Mouse (Mus musculus): Measurements from ENCODE around the gene AL731706.2.
"Not testable (repeated sequence)": the region's sequence is repeated elsewhere in the genome, so short reads cannot be mapped to it uniquely, and the experiment has no call there.

The AL731706.2 gene

DNA sequence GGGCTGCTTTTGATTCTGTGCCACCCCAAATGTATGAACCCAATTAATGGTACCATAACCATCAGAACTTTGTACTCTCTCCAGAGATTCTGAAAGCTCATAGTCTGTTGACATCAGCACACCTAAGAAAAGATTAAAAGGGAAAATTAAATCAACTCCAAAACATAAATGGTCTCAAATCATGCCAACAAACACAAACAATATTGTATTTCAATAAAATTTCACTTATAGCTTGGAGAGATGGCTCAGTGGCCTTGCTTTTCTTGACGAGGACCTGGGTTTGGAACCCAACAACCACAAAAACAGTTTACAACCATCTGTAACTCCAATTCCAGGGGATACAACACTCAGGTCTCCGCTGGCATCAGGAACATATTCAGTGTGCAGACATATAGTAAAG is at the start of gene AL731706.2:
AL731706.2 (minus strand) TSS at position 101 of the 400 bp plus-strand sequence.
- DNase-seq (ENCODE audit: low read depth, low spot score) = no peak

GRCm38 (mm10) chr2:136921003-136921408 is 35.5 kb upstream of the AL731706.2 start:
- DNase-seq (ENCODE audit: low read depth, low spot score) = peak; percentile 83

- DNase-seq (ENCODE audit: low read depth, low spot score) = peak; percentile 28
Observed at GRCm38 (mm10) chr2:136920257-136920993, 34.9 kb upstream of the AL731706.2 start.

GRCm38 (mm10) chr2:136919433-136919832 is 34.0 kb upstream of the AL731706.2 start:
- DNase-seq (ENCODE audit: low read depth, low spot score) = peak; percentile 29

DNA sequence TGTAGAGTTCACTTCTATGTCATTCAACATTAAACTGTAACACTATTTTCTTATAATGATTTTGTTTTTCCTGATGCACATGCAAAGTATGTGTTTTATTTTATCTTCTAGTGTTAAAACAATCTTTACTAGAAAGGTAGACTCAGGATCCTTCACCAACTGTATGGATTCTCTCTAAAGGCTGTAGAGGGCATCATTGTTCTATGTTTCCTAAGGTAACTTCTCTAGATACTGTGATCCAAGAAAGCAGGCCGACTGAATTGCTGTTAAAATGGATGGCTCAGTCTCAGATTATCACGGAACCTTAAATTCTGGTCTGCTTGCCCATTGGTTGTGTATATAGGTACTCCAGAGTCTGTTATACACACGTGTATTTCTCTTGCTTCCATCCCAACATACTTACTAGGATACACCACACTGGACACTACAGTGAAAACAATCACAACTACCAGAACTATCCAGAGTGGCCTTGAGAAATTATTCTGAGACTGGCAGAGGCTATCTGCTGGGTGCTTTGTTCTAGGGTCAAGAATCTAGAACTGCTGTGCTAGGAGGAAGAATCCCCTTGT is 28.9 kb upstream of the AL731706.2 start:
- DNase-seq (ENCODE audit: low read depth, low spot score) = no peak

- no peak for DNase-seq (ENCODE audit: low read depth, low spot score)
Observed at GRCm38 (mm10) chr2:136913021-136913420, 27.5 kb upstream of the AL731706.2 start.

- DNase-seq (ENCODE audit: low read depth, low spot score) = no peak
Observed at GRCm38 (mm10) chr2:136911958-136912411, 26.5 kb upstream of the AL731706.2 start.

DNA sequence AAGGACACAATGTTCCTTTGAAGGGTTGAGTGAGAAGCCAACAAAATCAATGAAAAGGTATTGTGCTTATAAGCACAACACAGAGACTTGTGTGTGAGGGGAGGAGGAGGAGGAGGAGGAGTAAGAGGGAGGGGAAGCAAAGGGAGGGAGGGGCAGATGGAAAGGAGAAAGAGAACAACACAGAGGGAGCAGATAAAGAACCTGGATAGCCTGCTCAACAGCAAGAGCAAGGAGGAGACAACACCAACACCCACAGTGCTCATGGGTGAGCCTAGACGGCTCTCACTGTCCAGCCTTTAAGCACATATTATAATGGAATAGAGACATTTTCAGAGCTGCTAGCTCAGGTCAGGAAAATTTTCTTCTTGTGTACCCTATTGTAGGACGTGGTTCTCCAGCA is 23.8 kb upstream of the AL731706.2 start:
- no peak for DNase-seq (ENCODE audit: low read depth, low spot score)

DNA sequence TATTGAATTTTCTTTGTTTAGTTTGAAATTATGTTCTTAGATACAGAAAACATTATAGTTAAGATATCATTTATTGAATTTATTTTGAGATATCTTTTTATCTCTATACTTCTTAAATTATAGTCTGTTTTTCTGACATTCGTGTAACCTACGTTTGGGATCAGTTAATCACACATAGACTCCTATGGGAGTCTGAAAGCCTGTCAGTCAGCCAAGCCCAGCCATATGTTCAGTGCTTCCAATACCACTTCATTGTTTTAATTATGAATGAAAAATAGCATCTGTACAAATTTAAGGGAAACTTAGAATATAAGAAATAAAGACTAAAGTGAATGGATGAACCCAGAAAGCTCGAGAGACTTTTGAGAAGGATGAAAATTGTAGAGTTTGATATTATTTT is 23.1 kb upstream of the AL731706.2 start:
- no peak for DNase-seq (ENCODE audit: low read depth, low spot score)

DNA sequence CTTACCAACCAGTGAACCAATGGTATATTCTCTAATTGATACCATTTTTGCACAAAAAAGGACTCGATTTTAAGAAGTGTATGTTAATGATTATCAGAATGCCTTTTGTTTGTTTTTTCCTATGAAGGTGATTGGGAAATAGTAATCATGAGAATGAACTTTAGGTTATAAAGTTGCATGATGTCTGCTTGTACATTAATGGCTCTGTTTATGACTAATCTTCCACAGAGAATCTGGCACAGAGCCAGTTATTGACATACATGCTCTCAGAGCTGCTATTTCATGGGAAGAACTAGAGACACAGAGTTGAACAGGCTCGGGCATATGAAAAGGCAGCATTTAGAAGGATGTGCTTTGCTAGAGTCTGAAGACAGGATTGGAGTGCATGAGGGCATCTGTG is 10.7 kb upstream of the AL731706.2 start:
- no peak for DNase-seq (ENCODE audit: low read depth, low spot score)

DNA sequence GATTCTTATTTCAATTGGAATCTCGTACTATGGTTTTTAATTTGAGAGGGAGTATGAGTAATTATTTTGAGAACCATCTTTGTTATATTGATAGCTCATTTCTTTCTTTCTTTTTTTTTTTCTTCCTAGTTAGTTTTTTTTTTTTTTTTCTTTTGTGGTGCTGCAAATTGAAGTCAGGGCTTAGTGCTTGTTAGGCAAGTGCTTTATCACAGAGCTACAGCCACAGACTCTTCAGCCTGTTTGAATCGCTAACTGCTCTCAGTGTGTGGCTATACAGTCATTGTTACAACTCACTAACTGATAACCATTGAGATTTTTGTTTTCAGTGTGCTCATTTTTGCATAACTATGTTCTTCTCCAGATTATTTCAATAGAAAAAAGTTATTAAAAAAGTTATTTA is 9.0 kb upstream of the AL731706.2 start:
- DNase-seq (ENCODE audit: low read depth, low spot score) = no peak

DNA sequence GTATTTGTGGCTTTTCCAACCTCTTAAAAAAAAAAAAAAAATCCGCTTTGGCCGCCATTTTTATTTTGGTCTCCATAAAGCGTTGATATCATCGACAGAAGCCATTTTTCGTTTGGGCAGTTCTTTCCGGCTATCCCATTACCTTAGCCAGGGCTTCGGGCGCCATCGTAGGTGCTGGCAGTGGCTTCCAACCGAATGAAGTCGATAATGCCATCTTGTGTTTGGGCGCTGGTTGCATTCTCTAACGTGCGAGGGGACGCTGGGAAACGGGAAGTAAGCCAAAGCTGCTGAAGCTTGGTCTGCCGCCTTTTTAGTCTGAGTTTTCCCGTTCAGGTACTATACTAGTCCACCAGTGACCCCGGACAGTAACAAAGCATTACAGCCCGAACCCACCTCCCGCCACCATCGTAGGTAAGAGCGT is 6.5 kb upstream of the AL731706.2 start:
- peak; percentile 97 for DNase-seq (ENCODE audit: low read depth, low spot score)

DNA sequence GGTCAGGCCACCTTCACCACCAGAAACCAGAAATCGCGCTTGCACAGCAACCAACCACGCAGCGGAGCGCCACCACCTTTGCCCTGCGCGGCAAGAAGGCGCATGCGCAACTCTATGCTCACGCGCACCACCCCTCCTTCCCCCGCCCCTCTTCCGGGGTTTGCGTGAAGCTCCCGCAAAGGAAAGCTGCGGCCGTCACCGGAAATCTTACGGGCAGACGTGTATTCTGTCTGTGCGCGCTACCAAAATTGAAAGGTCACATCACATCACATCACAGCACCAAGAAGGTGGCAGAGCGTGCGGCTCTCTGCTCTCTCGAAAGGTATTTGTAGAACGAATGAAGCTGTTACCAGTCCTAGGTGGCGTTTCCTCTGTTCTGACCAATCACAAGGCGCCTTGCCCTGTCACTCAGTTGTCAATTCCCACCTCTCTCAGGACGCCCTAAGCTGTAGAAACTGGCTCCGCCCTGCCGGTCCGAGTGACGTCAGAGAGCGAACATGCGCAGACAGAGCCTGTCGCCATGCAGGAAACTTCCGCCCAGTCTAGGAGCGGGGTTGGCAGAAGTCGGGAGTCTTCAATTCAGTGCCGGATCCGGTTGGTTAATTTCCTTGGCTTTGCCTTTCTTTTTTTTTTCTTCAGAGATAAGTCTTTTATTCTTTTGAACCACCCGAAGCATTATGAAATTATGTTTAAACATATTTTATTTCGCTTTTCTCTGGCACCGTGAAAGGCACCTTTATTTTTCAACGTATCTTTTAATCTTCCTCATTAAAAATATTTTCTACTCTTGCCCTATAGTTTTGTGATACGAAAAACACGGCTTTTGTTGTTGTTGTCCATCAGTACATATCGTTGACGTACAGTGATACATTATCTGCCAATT is 5.8 kb upstream of the AL731706.2 start, which contains the start of the genes Slx4ip, AL731706.1 and Mkks:
Slx4ip (plus strand) TSS at position 151 of the 883 bp plus-strand sequence.
AL731706.1 (minus strand) TSS at position 322 of the 883 bp plus-strand sequence.
Mkks (minus strand) TSS at position 322 of the 883 bp plus-strand sequence.
- DNase-seq (ENCODE audit: low read depth, low spot score) = peak; percentile 99

GRCm38 (mm10) chr2:136890716-136891067 is 5.2 kb upstream of the AL731706.2 start:
- not testable (repeated sequence) for DNase-seq (ENCODE audit: low read depth, low spot score)

GRCm38 (mm10) chr2:136886846-136887245 is 1.4 kb upstream of the AL731706.2 start:
- peak; percentile 35 for DNase-seq (ENCODE audit: low read depth, low spot score)

- DNase-seq (ENCODE audit: low read depth, low spot score) = no peak
Observed at GRCm38 (mm10) chr2:136854543-136855388, 30.7 kb downstream of the AL731706.2 start.

DNA sequence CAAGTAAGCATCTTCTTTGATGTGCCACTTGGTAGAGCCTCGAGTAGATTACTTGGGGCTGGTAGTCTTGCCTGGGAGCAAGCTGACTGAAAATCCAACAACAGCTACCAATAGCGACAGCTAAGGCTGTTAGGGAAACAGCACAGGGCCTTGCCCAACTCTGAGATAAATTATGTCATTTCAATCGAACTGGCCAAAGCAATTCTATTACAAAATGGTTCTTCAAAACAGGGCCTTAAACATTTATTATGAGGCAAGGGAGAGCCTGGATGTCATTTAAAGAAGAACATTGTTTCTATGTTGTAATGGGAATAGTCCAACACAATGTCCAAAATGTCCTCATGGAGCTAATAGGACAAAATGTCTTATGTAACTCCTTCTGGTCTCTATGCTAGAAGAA is 35.1 kb downstream of the AL731706.2 start:
- DNase-seq (ENCODE audit: low read depth, low spot score) = no peak

DNA sequence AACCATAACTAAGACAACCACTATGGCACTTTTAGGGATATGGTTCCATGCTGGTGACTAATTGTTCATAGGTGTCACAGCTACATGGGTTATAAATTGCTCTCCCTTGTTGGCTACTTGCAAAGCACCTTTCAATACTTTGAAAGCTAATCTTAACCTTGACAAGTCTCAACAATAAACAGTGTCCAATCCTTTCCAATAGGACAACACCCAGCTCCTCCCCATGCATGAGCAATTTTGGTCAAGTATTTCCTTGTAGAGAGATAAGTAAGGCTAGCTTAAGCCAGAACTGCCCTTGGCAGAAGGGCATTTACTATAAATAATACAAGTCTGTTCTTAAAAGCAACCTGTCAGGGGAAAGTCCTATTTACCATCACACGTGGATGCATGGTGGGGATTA is 47.5 kb downstream of the AL731706.2 start:
- no peak for DNase-seq (ENCODE audit: low read depth, low spot score)

DNA sequence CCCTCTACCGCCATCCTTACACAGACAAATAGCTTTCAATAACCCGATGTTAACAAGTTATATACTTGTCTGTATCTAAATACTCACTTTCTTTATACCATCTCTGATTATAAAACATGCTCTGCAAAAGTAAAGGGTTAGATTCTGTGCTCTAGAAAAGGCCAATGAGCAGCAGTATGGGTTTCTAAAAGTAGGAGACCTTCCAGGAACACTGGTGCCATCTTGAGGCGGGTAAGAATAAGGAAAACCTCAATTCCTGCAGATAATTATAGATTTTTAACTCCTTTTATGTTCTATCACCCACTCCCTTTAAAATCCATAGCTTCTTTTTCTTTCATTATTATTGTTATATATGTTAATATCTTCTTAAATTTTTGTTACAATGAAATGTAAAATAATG is 49.6 kb downstream of the AL731706.2 start:
- peak; percentile 30 for DNase-seq (ENCODE audit: low read depth, low spot score)
